Mouse (Mus musculus): Measurements from ENCODE around the gene Cand2. TPM values are rescaled to one million over a fixed set of nuclear protein-coding genes. Genes with fewer than 3 reads are reported as not detected.
A peak's percentile ranks its signal among the peaks of the same experiment; 100 is the strongest.

Cand2 gene
- polyA plus RNA-seq, 1 experiment from 2014 or later, result 45.8 TPM

DNA sequence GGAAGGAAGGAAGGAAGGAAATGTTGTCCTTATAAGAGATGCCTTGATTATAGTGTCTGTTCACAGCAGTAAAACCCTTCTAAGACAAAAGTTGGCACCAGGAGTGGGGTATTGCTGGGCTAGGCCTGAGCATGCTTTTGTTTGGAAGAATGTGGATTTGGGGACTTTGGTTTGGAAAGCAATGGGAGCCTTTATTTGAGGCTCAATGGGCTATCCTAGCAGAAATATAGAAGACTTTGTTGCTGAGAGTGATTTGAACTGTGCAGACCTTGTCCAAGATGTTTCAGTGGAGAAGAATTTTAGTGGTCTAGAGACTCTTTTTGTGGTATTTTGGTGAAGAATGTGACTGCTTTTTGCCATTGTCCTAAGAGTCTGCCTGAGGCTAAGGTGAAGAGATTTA lies 59.5 kb downstream of the Cand2 start:
- Histone ChIP-seq H3K4me2 (no peak overlapping the region), H3K4me1 (peaks cover 9% of the 10 kb centered on the region; the same call in 1 of the 2 replicates), H3K9ac (no peak overlapping the region), H3K9me3 (no peaks in the 10 kb centered on the region), H3K27me3 (no peaks in the 10 kb centered on the region), H3K27ac (no peak overlapping the region), H3K36me3 (no peaks in the 10 kb centered on the region), H3K4me3 (no peak overlapping the region)
- no peak for ATAC-seq (ENCODE audit: insufficient number of reproducible peaks, insufficient read depth, low FRiP score, low TSS enrichment, low read depth)

DNA sequence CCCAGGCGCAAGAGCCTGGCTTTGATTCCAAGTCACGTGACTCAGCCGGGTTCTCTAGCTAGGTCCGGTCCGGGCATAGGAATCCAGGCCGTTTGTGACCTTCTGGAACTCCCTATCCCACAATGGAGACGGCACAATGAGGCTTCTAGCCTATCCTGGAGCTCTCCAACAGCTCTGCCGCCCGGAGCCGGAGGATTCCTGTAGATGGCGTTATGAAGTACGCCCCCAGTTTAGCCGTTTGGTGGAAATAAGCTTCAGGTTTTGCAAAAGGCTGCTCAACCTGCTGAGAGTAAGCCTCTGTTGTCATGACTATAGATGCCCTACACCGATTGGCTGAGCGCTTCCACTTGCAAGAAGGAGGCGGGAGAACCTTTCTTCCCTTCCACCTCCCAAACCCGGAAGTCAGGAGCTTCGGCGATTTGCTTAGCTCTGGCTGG lies 63.8 kb downstream of the Cand2 start, which contains the start of gene Efcab12:
TSS of gene Efcab12 (minus strand) at position 252 of the 437 bp plus-strand sequence.
- peak within 1 kb of the TSS; percentile 64 for H3K4me2 ChIP-seq
- 2% methylated on average over 19 of the region's 19 CpGs for WGBS
- peak within 1 kb of the TSS; percentile 36 for H3K4me3 ChIP-seq

DNA sequence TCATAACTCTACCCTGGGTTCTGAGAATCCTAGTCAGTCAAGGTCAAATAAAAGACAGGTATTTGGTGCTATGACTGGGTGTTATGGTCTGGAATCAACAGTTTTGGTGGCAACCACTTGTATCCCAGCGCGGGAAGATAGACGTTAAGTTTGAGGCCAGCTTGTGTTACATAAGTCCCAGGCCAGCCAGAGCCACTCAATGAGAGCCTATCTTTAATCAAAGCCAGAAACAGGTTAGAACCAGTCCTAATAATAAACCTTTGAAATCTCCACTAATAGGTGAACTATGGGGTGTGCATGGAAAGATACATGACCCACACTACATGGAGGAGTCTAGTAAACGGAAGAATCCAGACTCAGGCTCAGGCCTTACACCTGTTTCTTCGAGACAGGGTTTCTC lies 64.4 kb downstream of the Cand2 start:
- Histone ChIP-seq H3K36me3 (peaks cover 23% of the 10 kb centered on the region), H3K4me3 (peak overlapping the region; percentile 36), H3K9me3 (no peaks in the 10 kb centered on the region), H3K27me3 (no peaks in the 10 kb centered on the region), H3K9ac (no peak overlapping the region), H3K4me2 (peak overlapping the region; percentile 64), H3K4me1 (peaks cover 9% of the 10 kb centered on the region; the same call in 1 of the 2 replicates), H3K27ac (no peak overlapping the region)
- 54% methylated on average over 5 of the region's 5 CpGs for WGBS
- no peak for ATAC-seq (ENCODE audit: insufficient number of reproducible peaks, insufficient read depth, low FRiP score, low TSS enrichment, low read depth)

More for the DNA sequence above, 63.8 kb downstream of the Cand2 start, which contains the start of gene Efcab12:
- no peaks in the 10 kb centered on the region for H3K27me3 ChIP-seq
- H3K9ac ChIP-seq, result peak within 1 kb of the TSS; percentile 57
- H3K36me3 ChIP-seq, result peaks cover 18% of the 10 kb centered on the region
- peaks cover 9% of the 10 kb centered on the region; the same call in 1 of the 2 replicates for H3K4me1 ChIP-seq
- ATAC-seq (ENCODE audit: insufficient number of reproducible peaks, insufficient read depth, low FRiP score, low TSS enrichment, low read depth), result peak; percentile 79
- no peaks in the 10 kb centered on the region for H3K9me3 ChIP-seq
- no peak within 1 kb of the TSS for H3K27ac ChIP-seq

DNA sequence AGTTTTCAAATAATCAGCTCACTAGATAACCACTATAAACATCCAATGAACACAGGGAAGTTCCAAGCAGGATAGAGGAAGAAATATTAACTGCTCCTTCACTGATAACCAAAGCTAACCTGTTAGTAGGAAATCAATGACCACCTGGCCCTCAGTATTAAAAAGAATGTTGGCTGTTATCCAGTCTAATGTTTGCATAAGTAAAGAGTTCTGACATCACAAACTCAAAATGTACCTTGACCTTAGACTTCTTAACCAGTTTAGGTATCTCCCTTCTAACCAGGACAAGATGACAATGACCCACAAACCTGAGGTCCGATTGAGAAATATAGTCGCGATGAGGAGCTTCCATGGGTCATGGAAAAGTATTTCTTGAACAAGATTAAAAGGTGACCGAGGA lies 70.7 kb downstream of the Cand2 start:
- Histone ChIP-seq H3K27me3 (no peaks in the 10 kb centered on the region), H3K4me2 (no peak overlapping the region), H3K36me3 (peaks cover 53% of the 10 kb centered on the region), H3K9me3 (no peaks in the 10 kb centered on the region), H3K4me3 (no peak overlapping the region), H3K27ac (no peak overlapping the region), H3K9ac (no peak overlapping the region), H3K4me1 (no peaks in the 10 kb centered on the region)
- 94% methylated on average over 4 of the region's 4 CpGs for WGBS
- no peak for ATAC-seq (ENCODE audit: insufficient number of reproducible peaks, insufficient read depth, low FRiP score, low TSS enrichment, low read depth)

DNA sequence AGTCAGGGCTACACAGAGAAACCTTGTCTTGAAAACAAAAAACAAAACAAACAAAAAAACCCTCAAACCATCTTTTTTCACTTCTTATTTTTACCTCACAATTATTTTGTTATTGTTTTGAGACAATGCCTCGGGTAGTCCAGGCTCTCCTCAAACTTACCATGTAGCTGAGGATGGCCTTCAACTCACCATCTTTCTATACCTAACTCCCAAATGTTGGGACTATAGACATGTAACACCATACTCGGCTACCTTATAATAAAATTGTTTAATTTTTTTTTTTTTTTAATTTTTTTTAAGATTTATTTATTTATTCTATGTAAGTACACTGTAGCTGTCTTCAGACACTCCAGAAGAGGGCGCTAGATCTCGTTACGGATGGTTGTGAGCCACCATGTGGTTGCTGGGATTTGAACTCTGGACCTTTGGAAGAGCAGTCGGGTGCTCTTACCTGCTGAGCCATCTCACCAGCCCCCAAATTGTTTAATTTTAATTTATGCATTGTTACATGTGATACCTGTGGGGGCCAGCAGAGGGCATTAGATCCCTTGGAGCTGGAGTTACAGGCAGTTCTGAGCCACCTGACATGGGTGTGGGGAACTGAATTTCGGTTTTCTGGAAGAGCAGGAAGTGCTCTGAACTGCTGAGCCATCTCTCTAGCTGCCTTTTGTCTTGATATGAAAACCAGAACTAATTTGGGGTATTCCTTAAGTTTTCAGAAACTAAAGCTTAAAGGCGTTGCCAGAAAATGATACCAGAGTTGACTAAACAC lies 72.5 kb downstream of the Cand2 start:
- ATAC-seq (ENCODE audit: insufficient number of reproducible peaks, insufficient read depth, low FRiP score, low TSS enrichment, low read depth), result no peak

DNA sequence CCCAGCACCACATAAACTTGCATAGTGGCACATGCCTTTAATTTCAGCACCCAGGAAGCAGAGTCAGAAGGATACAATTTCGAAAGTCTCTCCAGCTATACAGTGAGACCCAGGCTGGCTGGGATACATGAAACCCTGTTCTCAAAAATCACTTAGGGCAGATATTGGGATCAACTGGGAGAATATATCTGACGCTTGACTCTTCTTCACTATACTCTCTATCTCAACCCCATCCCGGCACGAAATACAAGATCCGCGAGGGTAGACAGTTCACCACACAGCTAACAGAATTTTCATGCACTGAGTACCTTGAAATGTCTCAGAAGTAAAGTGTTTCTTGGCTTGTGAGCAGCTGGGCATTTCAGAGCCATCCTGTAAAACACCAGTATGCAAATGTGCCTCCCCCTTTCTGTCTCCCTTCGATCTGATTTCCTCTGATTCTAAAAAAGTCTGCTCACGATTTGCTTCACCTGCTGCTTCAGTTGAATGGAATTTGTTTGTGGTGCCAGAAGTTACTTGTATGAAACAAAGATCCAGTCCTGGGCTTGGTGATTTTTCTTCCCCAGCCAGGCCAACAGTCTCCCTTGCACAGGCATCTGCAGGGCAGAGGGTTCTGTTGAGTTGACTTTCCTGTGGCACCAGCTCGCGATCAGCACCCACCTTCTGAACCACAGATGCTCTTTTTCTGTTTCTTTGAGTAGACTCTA lies 74.4 kb downstream of the Cand2 start:
- Histone ChIP-seq H3K4me2 (no peak overlapping the region), H3K9ac (0 out of 2 replicates have a peak overlapping the region, but pooled peaks have one; percentile 12), H3K9me3 (no peaks in the 10 kb centered on the region), H3K27ac (no peak overlapping the region), H3K36me3 (peaks cover 36% of the 10 kb centered on the region), H3K4me1 (peaks cover 14% of the 10 kb centered on the region), H3K27me3 (no peaks in the 10 kb centered on the region), H3K4me3 (no peak overlapping the region)
- ATAC-seq (ENCODE audit: insufficient number of reproducible peaks, insufficient read depth, low FRiP score, low TSS enrichment, low read depth), result no peak
- 86% methylated on average over 10 of the region's 10 CpGs for WGBS

More for the DNA sequence above, 72.5 kb downstream of the Cand2 start:
- Histone ChIP-seq H3K27ac (no peak overlapping the region), H3K9me3 (no peaks in the 10 kb centered on the region), H3K27me3 (no peaks in the 10 kb centered on the region), H3K36me3 (peaks cover 55% of the 10 kb centered on the region), H3K9ac (no peak overlapping the region), H3K4me1 (peaks cover 6% of the 10 kb centered on the region; the same call in 1 of the 2 replicates), H3K4me2 (no peak overlapping the region), H3K4me3 (no peak overlapping the region)
- WGBS, result 44% methylated on average over 8 of the region's 8 CpGs

DNA sequence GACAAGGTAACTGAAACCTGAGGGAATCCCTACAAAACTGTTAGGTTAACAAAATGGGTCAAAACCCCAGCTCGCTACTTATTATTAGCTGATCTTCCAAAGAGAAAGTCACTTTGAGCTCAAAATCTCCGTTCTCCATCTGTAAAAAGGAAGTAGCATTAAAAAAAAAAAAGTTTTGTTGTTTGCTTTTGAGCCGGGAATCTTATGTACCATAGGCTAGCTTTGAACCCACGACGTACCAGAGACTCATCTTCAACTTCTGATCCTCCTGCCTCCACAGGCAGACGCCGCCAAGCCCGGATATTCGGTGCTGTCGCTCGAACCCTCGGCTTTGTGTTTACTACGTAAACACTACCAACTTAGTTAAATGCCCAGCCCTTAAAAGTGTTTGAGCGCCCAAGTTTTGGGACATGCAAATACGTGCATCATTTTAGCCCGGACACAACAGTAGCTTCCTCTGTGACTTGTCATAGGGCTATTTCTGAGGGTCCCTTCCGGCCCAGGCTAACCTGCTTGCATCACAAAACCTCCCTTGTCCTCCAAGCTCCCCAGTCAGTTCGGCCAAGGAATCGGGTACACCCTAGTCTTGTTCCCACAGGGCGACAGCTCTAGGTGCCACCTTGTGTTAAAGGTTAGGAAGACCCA lies 78.2 kb downstream of the Cand2 start:
- no peaks in the 10 kb centered on the region for H3K9me3 ChIP-seq
- H3K4me1 ChIP-seq, result peaks cover 25% of the 10 kb centered on the region
- H3K4me2 ChIP-seq, result peak overlapping the region; percentile 80
- peak overlapping the region; percentile 91 for H3K27ac ChIP-seq
- H3K27me3 ChIP-seq, result no peaks in the 10 kb centered on the region
- peak overlapping the region; percentile 64 for H3K4me3 ChIP-seq
- peaks cover 20% of the 10 kb centered on the region for H3K36me3 ChIP-seq
- no peak; the same call in 1 of the 2 replicates for ATAC-seq (ENCODE audit: insufficient number of reproducible peaks, insufficient read depth, low FRiP score, low TSS enrichment, low read depth)
- WGBS, result 5% methylated on average over 20 of the region's 20 CpGs
- peak overlapping the region; percentile 79 for H3K9ac ChIP-seq

DNA sequence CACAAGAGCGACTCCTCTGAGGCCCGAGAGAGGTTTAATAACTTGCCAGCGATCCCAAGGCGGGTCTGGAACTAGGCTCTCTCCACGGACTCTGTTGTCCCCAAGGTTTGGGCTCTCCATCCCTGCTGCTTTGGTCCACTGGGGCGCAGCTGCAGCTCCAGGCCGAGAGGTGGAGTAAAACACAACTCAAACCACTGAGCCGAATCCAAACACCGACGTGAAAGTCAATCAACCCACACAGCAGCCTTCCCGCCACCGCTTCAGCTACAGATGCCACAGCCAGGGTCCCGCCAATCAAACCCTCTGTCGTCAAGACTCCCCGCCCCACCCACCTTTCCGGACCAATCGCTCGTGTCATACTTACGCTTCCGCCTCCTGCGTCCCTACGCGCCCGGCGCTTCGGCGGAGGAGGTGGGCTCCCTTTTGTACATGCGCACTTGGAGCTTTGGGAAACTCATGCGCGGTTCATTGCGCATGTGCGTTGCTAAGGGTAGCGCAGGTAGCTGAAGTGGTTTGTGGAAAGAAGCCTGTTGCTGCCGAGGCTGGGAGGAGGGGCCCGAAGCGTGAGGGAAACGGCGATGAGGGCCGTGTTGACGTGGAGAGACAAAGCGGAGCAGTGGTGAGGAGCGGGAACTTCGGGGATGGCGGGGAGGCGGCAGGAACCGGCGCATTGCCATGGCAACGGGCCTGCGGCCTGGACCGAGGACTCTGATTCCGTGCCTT lies 78.9 kb downstream of the Cand2 start, which contains the start of the genes Mbd4 and Ift122:
TSS of gene Mbd4 (minus strand) at position 281 of the 723 bp plus-strand sequence.
TSS of gene Ift122 (plus strand) at position 380 of the 723 bp plus-strand sequence.
- ATAC-seq (ENCODE audit: insufficient number of reproducible peaks, insufficient read depth, low FRiP score, low TSS enrichment, low read depth), result peak; percentile 96
- H3K4me3 ChIP-seq, result peak within 1 kb of the TSS; percentile 64
- H3K4me2 ChIP-seq, result peak within 1 kb of the TSS; percentile 80
- H3K4me1 ChIP-seq, result peaks cover 25% of the 10 kb centered on the region
- peaks cover 18% of the 10 kb centered on the region for H3K36me3 ChIP-seq
- under 1% methylated on average over 51 of the region's 51 CpGs for WGBS
- no peaks in the 10 kb centered on the region for H3K9me3 ChIP-seq
- no peaks in the 10 kb centered on the region for H3K27me3 ChIP-seq
- peak within 1 kb of the TSS; percentile 91 for H3K27ac ChIP-seq
- peak within 1 kb of the TSS; percentile 79 for H3K9ac ChIP-seq

DNA sequence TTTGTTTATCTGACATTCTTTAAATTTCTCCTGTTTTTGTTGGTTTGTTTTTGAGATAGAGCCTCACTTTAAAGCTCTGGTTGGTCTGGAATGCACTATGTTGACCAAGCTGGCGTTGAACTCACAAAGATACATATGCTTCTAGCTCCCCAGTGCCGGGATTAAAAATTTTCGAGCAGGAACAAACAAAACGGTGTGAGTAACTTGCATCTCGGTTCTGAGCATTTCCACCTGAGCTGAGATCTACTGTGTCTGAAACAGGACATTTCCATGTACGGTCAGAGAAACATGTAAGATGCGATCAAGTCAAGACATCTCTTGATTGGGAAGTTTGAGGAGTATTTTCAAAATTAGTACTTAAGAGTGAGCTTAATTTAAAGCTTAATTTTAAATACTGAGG lies 79.6 kb downstream of the Cand2 start:
- Histone ChIP-seq H3K36me3 (peaks cover 11% of the 10 kb centered on the region), H3K4me3 (peak overlapping the region; percentile 64), H3K4me2 (peak overlapping the region; percentile 80), H3K27me3 (no peaks in the 10 kb centered on the region), H3K27ac (peak overlapping the region; percentile 91), H3K9me3 (no peaks in the 10 kb centered on the region), H3K9ac (peak overlapping the region; percentile 72), H3K4me1 (peaks cover 25% of the 10 kb centered on the region)
- ATAC-seq (ENCODE audit: insufficient number of reproducible peaks, insufficient read depth, low FRiP score, low TSS enrichment, low read depth), result no peak
- 42% methylated on average over 7 of the region's 7 CpGs for WGBS

DNA sequence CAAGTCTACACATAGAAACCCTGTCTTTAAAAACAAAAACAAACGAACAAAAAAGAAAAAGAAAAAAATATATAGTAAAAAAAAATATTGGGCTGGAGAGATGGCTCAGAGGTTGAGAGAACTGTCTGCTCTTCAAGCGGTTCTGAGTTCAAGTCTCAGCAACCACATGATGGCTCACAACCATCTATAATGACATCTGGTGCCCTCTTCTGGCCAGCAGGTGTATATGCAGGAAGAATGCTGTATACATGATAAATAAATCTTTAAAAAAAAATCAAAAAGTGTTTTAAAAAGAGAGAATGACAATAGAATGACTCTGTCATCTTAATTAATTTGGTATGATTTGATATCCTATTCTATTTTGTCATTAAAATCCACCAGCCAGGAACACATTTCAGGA lies 80.1 kb downstream of the Cand2 start:
- no peak overlapping the region for H3K4me3 ChIP-seq
- peaks cover 7% of the 10 kb centered on the region for H3K36me3 ChIP-seq
- no peak overlapping the region for H3K27ac ChIP-seq
- H3K4me2 ChIP-seq, result no peak overlapping the region
- no peaks in the 10 kb centered on the region for H3K9me3 ChIP-seq
- no peak overlapping the region for H3K9ac ChIP-seq
- H3K4me1 ChIP-seq, result peaks cover 25% of the 10 kb centered on the region
- ATAC-seq (ENCODE audit: insufficient number of reproducible peaks, insufficient read depth, low FRiP score, low TSS enrichment, low read depth), result no peak
- 74% methylated on average over 2 of the region's 2 CpGs for WGBS
- no peaks in the 10 kb centered on the region for H3K27me3 ChIP-seq

All from embryonic facial prominence, embryonic 13.5 days (tissue).